Mouse (Mus musculus) gastrocnemius, postnatal 25 days (tissue): ENCODE data around the gene Ppp1r37. TPM values are rescaled to one million over a fixed set of nuclear protein-coding genes. Genes with fewer than 3 reads are reported as not detected.

Source experiments
- DNase-seq: peaks from one replicate; pipeline ENCODE4 v3.0.0; 2022
- total RNA-seq, 2 experiments: library from RNA; stranded (reverse); gene quantifications; 1 replicate in 1 of 2; 2 replicates in 1 of 2; pipeline ENCODE4 v1.2.3; 2021

Gene Ppp1r37
- total RNA-seq, 2 experiments from 2014 or later, result 34.5 to 38.6 TPM

GRCm38 (mm10) chr7:19503481-19504068 is 59.3 kb downstream of the Ppp1r37 start:
- no peak for DNase-seq

- DNase-seq, result no peak
Observed at GRCm38 (mm10) chr7:19501658-19502057, 61.2 kb downstream of the Ppp1r37 start.

- no peak for DNase-seq
Observed at GRCm38 (mm10) chr7:19500420-19501363, 62.2 kb downstream of the Ppp1r37 start.

GRCm38 (mm10) chr7:19498326-19498725 is 64.5 kb downstream of the Ppp1r37 start:
- no peak for DNase-seq

GRCm38 (mm10) chr7:19496214-19496555 is 66.7 kb downstream of the Ppp1r37 start:
- no peak for DNase-seq

- DNase-seq, result no peak
Observed at GRCm38 (mm10) chr7:19495521-19496213, 67.2 kb downstream of the Ppp1r37 start.

GRCm38 (mm10) chr7:19494751-19495474 is 68.0 kb downstream of the Ppp1r37 start:
- DNase-seq, result no peak

- no peak for DNase-seq
Observed at GRCm38 (mm10) chr7:19491731-19492130, 71.1 kb downstream of the Ppp1r37 start.

GRCm38 (mm10) chr7:19489525-19489924 is 73.4 kb downstream of the Ppp1r37 start:
- no peak for DNase-seq

GRCm38 (mm10) chr7:19486549-19486948 is 76.3 kb downstream of the Ppp1r37 start:
- no peak for DNase-seq

- no peak for DNase-seq
Observed at GRCm38 (mm10) chr7:19485488-19485887, 77.4 kb downstream of the Ppp1r37 start.

- no peak for DNase-seq
Observed at GRCm38 (mm10) chr7:19483281-19483680, 79.6 kb downstream of the Ppp1r37 start.

Other genes with a start within 250 kb of the Ppp1r37 start
- 10 to 100 TPM; 21.5 to 25.4 TPM for gene Ercc1, start 218.3 kb downstream of the Ppp1r37 start, total RNA-seq
- 10 to 100 TPM in 1 of 2 experiments, 1 to 10 TPM in 1; 8.5 to 10.1 TPM for gene Cd3eap, start 203.6 kb downstream of the Ppp1r37 start, total RNA-seq
- gene Ppp1r13l, start 203.3 kb downstream of the Ppp1r37 start, total RNA-seq, result 1 to 10 TPM; 2.6 TPM
- 1 to 10 TPM; 7.8 to 8.8 TPM for gene Ercc2, start 181.1 kb downstream of the Ppp1r37 start, total RNA-seq
- under 1 TPM in 1 of 2 experiments, not detected in 1; 0.43 TPM for gene Klc3, start 159.0 kb downstream of the Ppp1r37 start, total RNA-seq
- gene Ckm, start 158.3 kb downstream of the Ppp1r37 start, total RNA-seq, result over 10,000 TPM; 37,777 to 44,473 TPM
- gene Mark4, start 104.3 kb downstream of the Ppp1r37 start, total RNA-seq, result 10 to 100 TPM; 13.2 to 13.8 TPM
- gene Exoc3l2, start 99.7 kb downstream of the Ppp1r37 start, total RNA-seq, result under 1 TPM; 0.56 to 0.67 TPM
- gene Bloc1s3, start 54.7 kb downstream of the Ppp1r37 start, total RNA-seq, result 1 to 10 TPM; 1.7 to 1.9 TPM
- gene Trappc6a, start 54.7 kb downstream of the Ppp1r37 start, total RNA-seq, result 10 to 100 TPM in 1 of 2 experiments, 1 to 10 TPM in 1; 8.8 to 10.6 TPM
- not detected for gene Nkpd1, start 45.2 kb downstream of the Ppp1r37 start, total RNA-seq
- gene Zfp296, start 14.2 kb upstream of the Ppp1r37 start, total RNA-seq, result under 1 TPM; 0.28 to 0.40 TPM
- gene Gemin7, start 14.5 kb upstream of the Ppp1r37 start, total RNA-seq, result 10 to 100 TPM; 58.1 to 58.5 TPM
- gene Clasrp, start 41.4 kb upstream of the Ppp1r37 start, total RNA-seq, result 10 to 100 TPM; 11.2 to 12.4 TPM
- gene Relb, start 66.4 kb upstream of the Ppp1r37 start, total RNA-seq, result 1 to 10 TPM; 4.4 to 5.8 TPM
- gene Clptm1, start 102.0 kb upstream of the Ppp1r37 start, total RNA-seq, result 10 to 100 TPM; 36.3 to 47.0 TPM
- gene Apoc2, start 114.9 kb upstream of the Ppp1r37 start, total RNA-seq, result not detected
- not detected for gene Gm44805, start 118.3 kb upstream of the Ppp1r37 start, total RNA-seq
- gene Apoc4, start 118.4 kb upstream of the Ppp1r37 start, total RNA-seq, result not detected
- 1 to 10 TPM in 1 of 2 experiments, not detected in 1; 3.7 TPM for gene Apoc1, start 129.6 kb upstream of the Ppp1r37 start, total RNA-seq
- gene Apoe, start 136.1 kb upstream of the Ppp1r37 start, total RNA-seq, result 100 to 1,000 TPM in 1 of 2 experiments, 10 to 100 TPM in 1; 53.5 to 108 TPM
- 10 to 100 TPM; 45.1 to 45.4 TPM for gene Tomm40, start 152.4 kb upstream of the Ppp1r37 start, total RNA-seq
- gene Nectin2, start 187.4 kb upstream of the Ppp1r37 start, total RNA-seq, result 1 to 10 TPM; 2.1 to 3.9 TPM
- gene Bcam, start 207.9 kb upstream of the Ppp1r37 start, total RNA-seq, result 10 to 100 TPM; 25.3 to 33.9 TPM
- gene Cblc, start 233.7 kb upstream of the Ppp1r37 start, total RNA-seq, result not detected